In the genomic region with DNA sequence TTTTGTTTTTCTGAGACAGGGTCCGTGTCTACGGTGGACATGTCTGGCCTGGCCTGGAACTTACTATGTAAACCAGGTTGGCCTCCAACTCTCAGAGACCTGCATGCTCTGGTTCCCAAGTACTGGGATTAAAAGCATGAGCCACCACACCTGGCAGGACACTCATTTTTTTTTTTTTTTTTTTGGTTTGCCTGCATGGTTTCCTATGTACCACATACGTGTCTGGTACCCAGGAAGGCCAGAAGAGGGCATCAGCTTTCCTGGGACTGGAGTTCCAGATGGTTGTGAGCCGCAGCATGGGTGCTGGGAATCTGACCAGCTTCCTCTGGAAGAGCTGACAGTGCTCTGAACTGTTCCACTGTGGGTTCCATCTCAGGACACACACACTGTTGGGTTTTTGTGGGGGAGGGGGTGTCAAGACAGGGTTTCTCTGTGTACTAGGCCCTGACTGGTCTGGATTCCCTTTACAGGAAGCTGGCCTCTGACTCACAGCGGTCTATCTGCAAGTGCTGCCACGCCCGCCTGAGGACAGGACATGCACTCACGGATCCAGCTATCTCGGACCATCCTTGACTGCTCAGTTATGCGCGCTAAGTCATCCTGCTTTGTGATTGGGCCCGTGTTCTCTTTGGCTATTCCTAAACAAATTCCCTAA, we compare ENCODE assay signal across 1 mouse cellular context.
A peak's percentile ranks its signal among the peaks of the same experiment; 100 is the strongest.
TF ChIP-seq lines count a peak whose summit lies in the region.

No protein-coding gene starts in this region.

TF ChIP-seq in ES-E14, 5 proteins besides CTCF, POLR2A, EP300 and RAD21:
- peak; percentile 67 for TF ChIP-seq ZNF384 (IDR thresholded peaks at IDR 0.05; ENCODE audit: low read depth, low read length)
- no peak for TF ChIP-seq HCFC1 (IDR thresholded peaks at IDR 0.05; ENCODE audit: borderline replicate concordance, insufficient read depth, low read length)
